In the genomic region with DNA sequence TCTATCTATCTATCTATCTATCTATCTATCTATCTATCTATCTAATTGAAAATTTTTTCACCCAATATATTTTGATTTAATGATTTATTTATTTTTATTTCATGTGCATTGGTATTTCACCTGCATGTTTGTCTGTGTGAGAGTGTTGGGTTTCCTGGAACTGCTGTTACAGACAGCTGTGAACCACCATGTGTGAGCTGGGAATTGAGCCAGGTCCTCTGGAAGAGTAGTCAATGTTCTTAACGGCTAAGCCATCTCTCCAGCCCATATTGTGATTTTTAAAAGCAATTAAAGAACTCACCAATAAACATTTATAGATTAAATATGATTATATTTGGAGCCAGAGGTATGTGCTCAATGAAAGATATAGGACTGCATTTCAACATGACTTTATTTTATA, we compare ENCODE assay signal across 30 mouse cellular contexts.
DNase-seq lines count a peak whose midpoint lies in the region; ATAC-seq and TF ChIP-seq lines count a peak whose summit lies in the region.
"Had no signal": no experiment of that assay in that cellular context is flagged by ENCODE, and none has a peak within 500 bp of the region (broad histone marks: within the 10 kb centered on the region; RNA-seq: fewer than 3 reads in every experiment).

No protein-coding gene starts in this region.

- H3K4me3 ChIP-seq in hindbrain, postnatal 0 days (ENCODE audit: low read length): no peak overlapping the region
- no peak overlapping the region for H3K4me3 ChIP-seq in hindbrain, embryonic 10.5 days
- H3K4me3 ChIP-seq: embryonic facial prominence, embryonic 13.5 days; erythroblast, embryonic 14.5 days; heart, adult 2 months; heart, embryonic 15.5 days; hindbrain, embryonic 15.5 days; kidney, embryonic 15.5 days; left cerebral cortex, adult 2 months; limb, embryonic 13.5 days; liver, embryonic 13.5 days; lung, embryonic 15.5 days; midbrain, embryonic 13.5 days; neural tube, embryonic 13.5 days; stomach, embryonic 15.5 days had no signal

- H3K9me3 ChIP-seq in hindbrain, postnatal 0 days (ENCODE audit: low read length): no peaks in the 10 kb centered on the region
- H3K9me3 ChIP-seq in hindbrain, embryonic 10.5 days: no peaks in the 10 kb centered on the region
- H3K9me3 ChIP-seq: embryonic facial prominence, embryonic 13.5 days; heart, embryonic 15.5 days; hindbrain, embryonic 15.5 days; kidney, embryonic 15.5 days; limb, embryonic 13.5 days; liver, embryonic 13.5 days; lung, embryonic 15.5 days; midbrain, embryonic 13.5 days; neural tube, embryonic 13.5 days; stomach, embryonic 15.5 days had no signal

- WGBS in hindbrain, postnatal 0 days: 38% methylated on average over 1 of the region's 1 CpGs
- WGBS in hindbrain, embryonic 10.5 days: 89% methylated on average over 1 of the region's 1 CpGs

- ATAC-seq in hindbrain, postnatal 0 days: no peak
- ATAC-seq: activated CD4-positive, CD25-positive, alpha-beta regulatory T cell, adult 4 months; forebrain, embryonic 16.5 days; midbrain, embryonic 13.5 days had no signal

- no peak for TF ChIP-seq CTCF in hindbrain, postnatal 0 days (IDR thresholded peaks at IDR 0.05; ENCODE audit: low read depth)

- intact Hi-C loops in gastrocnemius, postnatal 14 days (cut with DNase I; ENCODE audit: low total_unique reads): no loop called here

- no peak overlapping the region for H3K27ac ChIP-seq in hindbrain, postnatal 0 days
- H3K27ac ChIP-seq in hindbrain, embryonic 10.5 days: no peak overlapping the region
- H3K27ac ChIP-seq: embryonic facial prominence, embryonic 13.5 days; heart, adult 2 months; heart, embryonic 15.5 days; hindbrain, embryonic 15.5 days; kidney, embryonic 15.5 days; left cerebral cortex, adult 2 months; limb, embryonic 13.5 days; liver, embryonic 13.5 days; macrophage; midbrain, embryonic 13.5 days; neural tube, embryonic 13.5 days; stomach, embryonic 15.5 days had no signal

- no peaks in the 10 kb centered on the region for H3K27me3 ChIP-seq in hindbrain, postnatal 0 days (ENCODE audit: insufficient read depth, low read length)
- no peaks in the 10 kb centered on the region for H3K27me3 ChIP-seq in hindbrain, embryonic 10.5 days (ENCODE audit: insufficient read depth, poor library complexity, severe bottlenecking)
- H3K27me3 ChIP-seq: embryonic facial prominence, embryonic 13.5 days; heart, embryonic 15.5 days; hindbrain, embryonic 15.5 days; kidney, embryonic 15.5 days; limb, embryonic 13.5 days; liver, embryonic 13.5 days; lung, embryonic 15.5 days; midbrain, embryonic 13.5 days; neural tube, embryonic 13.5 days; stomach, embryonic 15.5 days had no signal

- DNase-seq in gastrocnemius, postnatal 14 days: peak; percentile 31
- DNase-seq in gastrocnemius, adult 8-10 months (ENCODE audit: low spot score in 2 of 2): no peak
- DNase-seq in hindbrain, postnatal 0 days (ENCODE audit: low spot score): peak; percentile 18
- DNase-seq in hindbrain, embryonic 10.5 days (ENCODE audit: low spot score): no peak
- DNase-seq in 3T3-L1 (ENCODE audit: low read depth, low spot score): peak; percentile 42
- DNase-seq in adipocyte (ENCODE audit: low spot score): peak; percentile 37
- no peak for DNase-seq in right cerebral cortex, adult 18-20 months
- DNase-seq: adrenal gland, adult 8-10 months; cerebellum, adult 11 months; cerebellum, adult 9-11 months; embryo, embryonic 11 days; gastrocnemius, postnatal 25 days; kidney, adult 18-20 months; kidney, postnatal 25 days; liver, embryonic 13.5 days had no signal

- H3K9ac ChIP-seq in hindbrain, postnatal 0 days (replicated peaks; ENCODE audit: low read length): no peak overlapping the region
- H3K9ac ChIP-seq: embryonic facial prominence, embryonic 13.5 days; heart, embryonic 15.5 days; hindbrain, embryonic 15.5 days; kidney, embryonic 15.5 days; limb, embryonic 13.5 days; liver, embryonic 13.5 days; lung, embryonic 15.5 days; midbrain, embryonic 13.5 days; neural tube, embryonic 13.5 days; stomach, embryonic 15.5 days had no signal

- no peaks in the 10 kb centered on the region for H3K4me1 ChIP-seq in hindbrain, postnatal 0 days (ENCODE audit: insufficient read depth, low read length)
- H3K4me1 ChIP-seq in hindbrain, embryonic 10.5 days (replicated peaks): peaks cover 17% of the 10 kb centered on the region
- H3K4me1 ChIP-seq: hindbrain, embryonic 15.5 days had no signal

- H3K36me3 ChIP-seq in hindbrain, postnatal 0 days (ENCODE audit: insufficient read depth, low read length): no peaks in the 10 kb centered on the region
- H3K36me3 ChIP-seq in hindbrain, embryonic 10.5 days: no peaks in the 10 kb centered on the region
- H3K36me3 ChIP-seq: embryonic facial prominence, embryonic 13.5 days; heart, embryonic 15.5 days; hindbrain, embryonic 15.5 days; kidney, embryonic 15.5 days; limb, embryonic 13.5 days; liver, embryonic 13.5 days; lung, embryonic 15.5 days; midbrain, embryonic 13.5 days; neural tube, embryonic 13.5 days; stomach, embryonic 15.5 days had no signal

- no peak overlapping the region for H3K4me2 ChIP-seq in hindbrain, postnatal 0 days (ENCODE audit: low read depth, low read length)
- H3K4me2 ChIP-seq: embryonic facial prominence, embryonic 13.5 days; heart, embryonic 15.5 days; hindbrain, embryonic 15.5 days; kidney, embryonic 15.5 days; limb, embryonic 13.5 days; liver, embryonic 13.5 days; lung, embryonic 15.5 days; midbrain, embryonic 13.5 days; neural tube, embryonic 13.5 days; stomach, embryonic 15.5 days had no signal

Comparison
In these comparisons a context has a peak if more than half of its experiments do, and no peak if none do; other contexts are left out.
1. DNase-seq: peak in gastrocnemius, postnatal 14 days (single experiment), hindbrain, postnatal 0 days (single experiment), 3T3-L1 (single experiment) and adipocyte (single experiment); none in gastrocnemius, adult 8-10 months (0 of 2), hindbrain, embryonic 10.5 days (single experiment) and right cerebral cortex, adult 18-20 months (single experiment).